Mouse (Mus musculus) ovary, postnatal 14 days (tissue): Measurements from ENCODE around the gene Lgals4.

Experiments
- DNase-seq: peaks from one replicate; pipeline ENCODE4 v3.0.0; 2022; ENCODE audit warnings: low spot score

The Lgals4 gene

GRCm38 (mm10) chr7:28808221-28808941 lies 25.3 kb upstream of the Lgals4 start, which contains the start of gene Hnrnpl:
Gene Hnrnpl (plus strand): TSS chr7:28808541.
- peak; percentile 67 for DNase-seq

GRCm38 (mm10) chr7:28808957-28809393 lies 24.7 kb upstream of the Lgals4 start:
- DNase-seq, result peak; percentile 96

GRCm38 (mm10) chr7:28809401-28810089 lies 24.1 kb upstream of the Lgals4 start:
- no peak for DNase-seq

- peak; percentile 99 for DNase-seq
Measured at GRCm38 (mm10) chr7:28810107-28811066, 23.3 kb upstream of the Lgals4 start.

GRCm38 (mm10) chr7:28811228-28811627 lies 22.4 kb upstream of the Lgals4 start:
- peak; percentile 87 for DNase-seq

GRCm38 (mm10) chr7:28811640-28812275 lies 21.9 kb upstream of the Lgals4 start:
- no peak for DNase-seq

GRCm38 (mm10) chr7:28812436-28812835 lies 21.2 kb upstream of the Lgals4 start:
- no peak for DNase-seq

GRCm38 (mm10) chr7:28812949-28813348 lies 20.7 kb upstream of the Lgals4 start:
- no peak for DNase-seq

GRCm38 (mm10) chr7:28814306-28815034 lies 19.2 kb upstream of the Lgals4 start:
- DNase-seq, result no peak

- no peak for DNase-seq
Measured at GRCm38 (mm10) chr7:28815230-28815629, 18.4 kb upstream of the Lgals4 start.

- no peak for DNase-seq
Measured at GRCm38 (mm10) chr7:28816201-28816600, 17.5 kb upstream of the Lgals4 start.

- no peak for DNase-seq
Measured at GRCm38 (mm10) chr7:28816920-28817319, 16.7 kb upstream of the Lgals4 start.

- DNase-seq, result no peak
Measured at GRCm38 (mm10) chr7:28817524-28817923, 16.1 kb upstream of the Lgals4 start.

- no peak for DNase-seq
Measured at GRCm38 (mm10) chr7:28817957-28818356, 15.7 kb upstream of the Lgals4 start.

GRCm38 (mm10) chr7:28818436-28818835 lies 15.2 kb upstream of the Lgals4 start:
- DNase-seq, result no peak

GRCm38 (mm10) chr7:28818861-28819452 lies 14.7 kb upstream of the Lgals4 start:
- no peak for DNase-seq

GRCm38 (mm10) chr7:28819571-28819970 lies 14.1 kb upstream of the Lgals4 start:
- no peak for DNase-seq

- no peak for DNase-seq
Measured at GRCm38 (mm10) chr7:28820358-28821260, 13.0 kb upstream of the Lgals4 start.

- no peak for DNase-seq
Measured at GRCm38 (mm10) chr7:28821261-28821831, 12.3 kb upstream of the Lgals4 start.
